Mouse (Mus musculus) heart, embryonic 13.5 days (tissue): Measurements from ENCODE around the gene Cops3. TPM values are rescaled to one million over a fixed set of nuclear protein-coding genes. Genes with fewer than 3 reads are reported as not detected.
A peak's percentile ranks its signal among the peaks of the same experiment; 100 is the strongest.

ENCODE experiments used
- ATAC-seq: fragments of 200-750 bp; cut with Nextera tagmentation; 2 replicates; pipeline ENCODE4 v1.8.0; 2017; ENCODE audit warnings: moderate TSS enrichment; ENCODE audit not compliant: insufficient number of reproducible peaks, low FRiP score, low TSS enrichment; ENCODE audit errors: extremely low read depth
- H3K27ac ChIP-seq: fragments of 300-500 bp; sonication (generic); replicated peaks from 2 replicates; pipeline ENCODE4 v1.5.1; 2015; ENCODE audit warnings: moderate library complexity, mild to moderate bottlenecking, inconsistent platforms
- H3K27me3 ChIP-seq: fragments of 300-500 bp; sonication (generic); replicated peaks from 2 replicates; pipeline ENCODE4 v1.6.1; 2015; ENCODE audit warnings: mild to moderate bottlenecking, inconsistent platforms
- H3K36me3 ChIP-seq: fragments of 300-500 bp; sonication (generic); 2 replicates; pipeline ENCODE4 v1.6.1; 2015; ENCODE audit warnings: mild to moderate bottlenecking, inconsistent platforms
- H3K4me1 ChIP-seq: fragments of 300-500 bp; sonication (generic); 2 replicates; pipeline ENCODE4 v1.6.1; 2015; ENCODE audit warnings: inconsistent platforms
- H3K4me2 ChIP-seq: fragments of 300-500 bp; sonication (generic); 2 replicates; pipeline ENCODE4 v1.6.1; 2015; ENCODE audit warnings: inconsistent platforms, mild to moderate bottlenecking, moderate library complexity
- H3K4me3 ChIP-seq: fragments of 300-500 bp; sonication (generic); 2 replicates; pipeline ENCODE4 v1.5.1; 2015; ENCODE audit warnings: moderate library complexity, mild to moderate bottlenecking, inconsistent platforms
- H3K9ac ChIP-seq: fragments of 300-500 bp; sonication (generic); 2 replicates; pipeline ENCODE4 v1.6.1; 2015; ENCODE audit warnings: inconsistent platforms, mild to moderate bottlenecking, moderate library complexity
- H3K9me3 ChIP-seq: fragments of 300-500 bp; sonication (generic); 2 replicates; pipeline ENCODE4 v1.6.1; 2016; ENCODE audit warnings: inconsistent platforms
- WGBS: fragments of 180-500 bp; shearing (Covaris S2); methylation state at CpG from one replicate; pipeline ENCODE4 v1.1.7; 2015; ENCODE audit warnings: mixed read lengths; 5-methylcytosine and 5-hydroxymethylcytosine counted together
- polyA plus RNA-seq: library from polyadenylated mRNA; unstranded; fragments of >200 nt; fragmentation: Nextera tagmentation; extraction: Ambion mirVana; gene quantifications from 2 replicates; pipeline ENCODE4 v1.2.1, GENCODE M21; 2015

The Cops3 gene
- polyA plus RNA-seq, 1 experiment from 2014 or later = 152 TPM

DNA sequence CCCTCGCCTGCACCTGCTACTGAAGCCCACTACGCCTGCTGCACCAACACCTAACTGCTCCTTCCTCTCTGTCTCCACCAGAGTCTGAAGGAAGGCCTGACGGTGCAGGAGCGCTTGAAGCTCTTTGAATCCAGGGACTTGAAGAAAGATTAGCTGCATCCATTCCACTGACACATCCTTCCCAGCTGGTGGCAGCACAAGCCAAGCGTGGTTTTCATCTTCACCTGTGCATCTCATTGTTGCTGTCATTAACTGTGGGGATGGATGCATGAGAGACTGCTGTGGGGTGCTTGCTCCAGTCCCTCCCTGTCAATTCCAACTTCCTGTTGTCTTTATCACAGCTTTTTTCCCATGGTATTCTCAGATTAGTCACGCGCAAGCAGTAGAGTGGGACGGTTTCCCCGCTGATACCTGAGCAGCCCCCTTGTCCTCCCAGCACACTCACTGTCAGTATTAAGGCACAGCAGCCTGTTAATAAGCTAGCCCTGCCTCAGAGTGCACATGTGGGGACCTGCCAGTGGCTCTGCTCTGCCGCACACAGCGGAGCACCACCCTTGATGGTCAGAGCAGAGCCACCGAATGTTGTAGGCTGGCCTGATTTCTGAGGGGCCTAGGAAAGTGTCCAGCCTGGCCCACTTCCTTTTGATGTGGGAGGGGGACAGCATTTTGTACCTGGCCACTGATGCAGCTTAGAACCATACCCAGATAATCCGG is 64.0 kb downstream of the Cops3 start:
- no peak for ATAC-seq
- Histone ChIP-seq H3K27me3 (no peaks in the 10 kb centered on the region), H3K9me3 (no peaks in the 10 kb centered on the region), H3K36me3 (peaks cover 83% of the 10 kb centered on the region), H3K4me3 (no peak overlapping the region), H3K4me2 (no peak overlapping the region), H3K27ac (no peak overlapping the region), H3K9ac (no peak overlapping the region), H3K4me1 (peaks cover 19% of the 10 kb centered on the region)
- 84% methylated on average over 13 of the region's 13 CpGs for WGBS

DNA sequence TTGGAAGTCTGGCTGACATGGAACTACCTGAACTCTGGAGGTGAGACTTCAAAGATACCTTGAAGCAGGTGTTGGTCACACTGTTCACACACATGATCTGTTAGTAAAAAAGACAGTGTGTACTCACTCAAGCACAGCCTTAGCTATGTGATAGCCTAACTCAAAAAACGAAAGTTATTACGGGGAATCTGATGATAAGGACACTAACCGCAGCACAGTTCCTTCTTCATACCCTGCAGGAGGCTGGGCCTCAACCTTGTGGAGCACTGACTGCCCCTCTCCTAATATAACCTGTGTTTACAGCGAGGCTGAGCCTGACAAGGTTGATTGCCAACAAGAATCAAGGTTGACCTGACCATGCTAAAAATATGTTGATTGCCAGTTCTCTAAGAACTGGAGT is 65.1 kb downstream of the Cops3 start:
- H3K4me1 ChIP-seq = peaks cover 19% of the 10 kb centered on the region
- no peaks in the 10 kb centered on the region for H3K27me3 ChIP-seq
- H3K9ac ChIP-seq = no peak overlapping the region
- WGBS = 81% methylated on average over 4 of the region's 4 CpGs
- peaks cover 94% of the 10 kb centered on the region for H3K36me3 ChIP-seq
- no peak overlapping the region for H3K4me3 ChIP-seq
- H3K9me3 ChIP-seq = no peaks in the 10 kb centered on the region
- no peak overlapping the region for H3K27ac ChIP-seq
- ATAC-seq = no peak
- H3K4me2 ChIP-seq = no peak overlapping the region

DNA sequence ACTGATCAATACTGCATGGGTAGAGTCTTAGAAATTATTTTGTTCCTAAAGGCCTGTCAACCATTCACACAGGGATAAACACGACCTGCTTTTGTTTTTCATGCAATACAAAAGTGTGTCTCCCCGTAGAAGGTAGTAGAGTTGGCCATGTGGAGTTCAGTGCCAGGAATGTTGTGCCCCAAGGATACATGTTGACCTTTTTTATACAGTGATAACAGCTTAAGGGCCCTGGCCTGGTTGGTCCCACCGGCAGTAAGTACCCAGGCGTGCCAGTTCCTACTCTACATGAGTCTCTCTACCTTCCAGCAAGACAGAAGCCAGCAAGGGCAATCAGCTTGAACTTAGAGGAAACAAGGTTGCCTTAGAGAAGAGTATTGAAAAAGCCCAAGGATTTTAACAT is 66.7 kb downstream of the Cops3 start:
- Histone ChIP-seq H3K4me3 (no peak overlapping the region), H3K4me1 (peaks cover 22% of the 10 kb centered on the region), H3K36me3 (peaks cover 100% of the 10 kb centered on the region), H3K27me3 (no peaks in the 10 kb centered on the region), H3K9ac (no peak overlapping the region), H3K9me3 (no peaks in the 10 kb centered on the region), H3K4me2 (no peak overlapping the region), H3K27ac (no peak overlapping the region)
- WGBS = 81% methylated on average over 4 of the region's 4 CpGs
- ATAC-seq = no peak

DNA sequence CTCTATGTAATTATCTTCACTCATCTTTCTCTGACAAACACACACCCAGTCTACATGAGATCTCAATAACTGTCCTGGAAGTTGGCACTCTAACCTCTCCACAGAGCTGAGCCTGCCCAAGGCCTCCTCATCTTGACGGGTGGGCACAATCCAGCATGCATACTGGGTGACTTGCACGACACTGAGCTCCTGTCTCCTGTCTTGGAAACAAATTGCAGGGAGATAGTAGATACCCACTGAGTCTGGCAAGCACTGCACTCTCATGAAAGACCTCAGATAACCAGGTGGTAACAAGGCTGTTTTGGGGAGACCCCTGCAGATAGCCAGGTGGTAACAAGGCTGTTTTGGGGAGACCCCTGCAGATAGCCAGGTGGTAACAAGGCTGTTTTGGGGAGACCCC is 67.3 kb downstream of the Cops3 start:
- Histone ChIP-seq H3K27me3 (no peaks in the 10 kb centered on the region), H3K9me3 (no peaks in the 10 kb centered on the region), H3K27ac (no peak overlapping the region), H3K9ac (no peak overlapping the region), H3K4me2 (no peak overlapping the region), H3K4me1 (peaks cover 22% of the 10 kb centered on the region), H3K36me3 (peaks cover 100% of the 10 kb centered on the region), H3K4me3 (no peak overlapping the region)
- ATAC-seq = no peak
- WGBS = 84% methylated on average over 2 of the region's 2 CpGs

DNA sequence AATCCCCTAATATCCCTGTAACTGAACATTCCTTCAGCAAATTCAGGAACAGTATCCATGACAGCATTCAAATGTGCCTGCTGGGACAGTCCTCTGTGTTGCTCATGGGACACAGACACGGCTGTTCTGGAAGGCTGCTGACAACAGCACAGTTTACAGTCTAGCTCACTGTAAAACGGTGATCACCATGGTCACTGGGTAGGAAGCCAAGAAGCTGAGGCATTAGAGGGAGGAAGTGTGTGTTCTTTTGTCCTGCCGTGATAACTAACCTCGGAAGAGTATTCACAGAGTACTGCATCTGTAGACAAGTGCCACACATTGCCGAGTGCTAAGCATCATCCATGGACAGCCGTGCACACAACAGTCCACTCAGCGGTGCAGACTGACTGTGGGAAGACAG is 68.9 kb downstream of the Cops3 start:
- H3K9ac ChIP-seq = no peak overlapping the region
- peaks cover 100% of the 10 kb centered on the region for H3K36me3 ChIP-seq
- H3K4me3 ChIP-seq = no peak overlapping the region
- no peaks in the 10 kb centered on the region for H3K9me3 ChIP-seq
- no peak for ATAC-seq
- H3K27ac ChIP-seq = no peak overlapping the region
- 78% methylated on average over 7 of the region's 7 CpGs for WGBS
- H3K27me3 ChIP-seq = no peaks in the 10 kb centered on the region
- H3K4me1 ChIP-seq = peaks cover 22% of the 10 kb centered on the region
- H3K4me2 ChIP-seq = no peak overlapping the region

DNA sequence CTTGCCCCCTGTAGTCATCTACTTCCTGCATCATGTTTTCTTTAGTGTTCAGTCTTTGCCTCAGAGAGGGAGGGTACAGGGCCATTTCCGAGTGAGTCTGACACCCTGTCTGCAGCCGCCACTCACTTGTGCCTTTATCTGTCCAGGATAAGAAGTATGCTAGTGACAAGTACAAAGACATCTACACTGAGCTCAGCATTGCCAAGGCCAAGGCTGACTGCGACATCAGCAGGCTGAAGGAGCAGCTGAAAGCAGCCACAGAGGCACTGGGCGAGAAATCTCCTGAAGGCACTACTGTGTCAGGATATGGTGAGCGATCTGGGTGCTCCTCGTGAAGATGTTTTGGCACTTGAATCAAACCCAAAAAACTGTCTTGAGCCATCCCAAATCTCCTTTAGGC is 69.9 kb downstream of the Cops3 start:
- ATAC-seq = no peak
- Histone ChIP-seq H3K4me2 (no peak overlapping the region), H3K9ac (peak overlapping the region; percentile 47; the same call in 1 of the 2 replicates), H3K36me3 (peaks cover 100% of the 10 kb centered on the region), H3K27me3 (no peaks in the 10 kb centered on the region), H3K27ac (peak overlapping the region; percentile 39), H3K4me3 (no peak overlapping the region), H3K9me3 (no peaks in the 10 kb centered on the region), H3K4me1 (peaks cover 22% of the 10 kb centered on the region)
- WGBS = 42% methylated on average over 6 of the region's 6 CpGs

DNA sequence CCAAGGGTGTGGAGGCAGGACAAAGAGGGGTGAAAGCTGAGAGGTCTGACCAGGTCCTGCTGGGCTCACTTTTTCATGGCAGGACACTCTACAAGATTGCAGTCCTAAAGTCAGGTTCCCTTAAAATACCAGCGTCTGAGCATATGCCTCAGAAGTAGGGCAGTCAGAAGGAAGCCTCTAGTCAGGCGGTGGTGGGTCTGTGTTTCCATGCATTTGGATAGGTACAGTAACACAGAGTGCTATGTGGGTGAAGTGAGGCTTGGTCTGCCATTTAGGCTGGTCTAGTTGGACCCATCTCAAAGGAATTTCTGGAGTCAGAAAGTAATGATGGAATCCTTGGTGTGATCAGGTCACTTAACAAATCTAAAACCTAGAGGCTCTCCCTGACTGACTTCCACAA is 70.3 kb downstream of the Cops3 start:
- Histone ChIP-seq H3K9ac (no peak overlapping the region), H3K27me3 (no peaks in the 10 kb centered on the region), H3K9me3 (no peaks in the 10 kb centered on the region), H3K27ac (peak overlapping the region; percentile 39), H3K36me3 (peaks cover 100% of the 10 kb centered on the region), H3K4me2 (no peak overlapping the region), H3K4me1 (peaks cover 22% of the 10 kb centered on the region), H3K4me3 (no peak overlapping the region)
- WGBS = 75% methylated on average over 2 of the region's 2 CpGs
- no peak for ATAC-seq

Other genes starting within 250 kb of the Cops3 start
- gene Olfr223, start 246.5 kb downstream of the Cops3 start, polyA plus RNA-seq = not detected in 2 replicates
- gene Mprip, start 178.5 kb downstream of the Cops3 start, polyA plus RNA-seq = 25.0 and 26.7 TPM in 2 replicates
- 4.5 and 5.6 TPM in 2 replicates for gene Pld6, start 52.2 kb downstream of the Cops3 start, polyA plus RNA-seq
- 26.9 and 28.6 TPM in 2 replicates for gene Flcn, start 29.8 kb downstream of the Cops3 start, polyA plus RNA-seq
- 36.3 and 36.5 TPM in 2 replicates for gene Nt5m, start 391 bp downstream of the Cops3 start, polyA plus RNA-seq
- 42.6 and 48.2 TPM in 2 replicates for gene Med9, start 108.4 kb upstream of the Cops3 start, polyA plus RNA-seq
- gene Rasd1, start 125.1 kb upstream of the Cops3 start, polyA plus RNA-seq = 8.0 and 8.3 TPM in 2 replicates
- gene Pemt, start 206.7 kb upstream of the Cops3 start, polyA plus RNA-seq = 12.8 and 13.7 TPM in 2 replicates